Mouse (Mus musculus): ENCODE measurements around the gene Mpl.

Gene Mpl

GRCm38 (mm10) chr4:118427768-118428451 lies 29.4 kb downstream of the Mpl start, which contains the start of gene Elovl1:
Gene Elovl1 (plus strand): TSS chr4:118428093.
- in situ Hi-C loops (cut with MboI, MseI), result no loop called here

GRCm38 (mm10) chr4:118427415-118427767 lies 29.9 kb downstream of the Mpl start:
- in situ Hi-C loops (cut with MboI, MseI), result no loop called here

- in situ Hi-C loops (cut with MboI, MseI), result no loop called here
Observed at GRCm38 (mm10) chr4:118425374-118425773, 31.9 kb downstream of the Mpl start.

DNA sequence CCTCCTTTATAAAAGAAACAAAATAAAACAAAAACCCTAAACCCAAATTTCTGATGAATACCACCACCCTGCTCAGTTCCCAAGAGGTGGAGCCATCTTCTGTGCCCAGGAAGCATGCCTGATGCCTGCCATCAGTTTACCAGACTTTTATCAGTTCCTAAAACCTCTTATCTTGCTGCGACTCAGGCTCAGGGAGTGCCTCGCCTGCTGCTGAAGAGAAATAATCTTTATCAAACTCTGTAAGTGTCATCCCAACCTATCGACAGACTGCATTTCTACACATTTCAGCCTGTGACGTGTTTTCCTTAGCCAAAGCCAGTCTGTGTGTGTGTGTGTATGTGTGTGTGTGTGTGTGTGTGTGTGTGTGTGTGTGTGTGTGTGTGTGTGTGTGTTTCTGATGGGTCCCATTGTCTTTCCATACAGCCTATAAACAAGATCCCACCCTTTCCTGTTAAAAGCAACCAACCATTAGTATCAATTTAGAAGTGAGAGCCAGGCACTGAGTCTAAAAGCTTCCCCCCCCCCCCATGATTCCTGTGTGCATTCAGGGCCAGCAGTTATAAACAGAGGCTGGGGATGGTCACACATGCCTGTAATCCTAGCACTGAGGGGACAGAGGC lies 32.7 kb downstream of the Mpl start:
- in situ Hi-C loops (cut with MboI, MseI), result no loop called here

- in situ Hi-C loops (cut with MboI, MseI), result no loop called here
Observed at GRCm38 (mm10) chr4:118421384-118421783, 35.9 kb downstream of the Mpl start.

DNA sequence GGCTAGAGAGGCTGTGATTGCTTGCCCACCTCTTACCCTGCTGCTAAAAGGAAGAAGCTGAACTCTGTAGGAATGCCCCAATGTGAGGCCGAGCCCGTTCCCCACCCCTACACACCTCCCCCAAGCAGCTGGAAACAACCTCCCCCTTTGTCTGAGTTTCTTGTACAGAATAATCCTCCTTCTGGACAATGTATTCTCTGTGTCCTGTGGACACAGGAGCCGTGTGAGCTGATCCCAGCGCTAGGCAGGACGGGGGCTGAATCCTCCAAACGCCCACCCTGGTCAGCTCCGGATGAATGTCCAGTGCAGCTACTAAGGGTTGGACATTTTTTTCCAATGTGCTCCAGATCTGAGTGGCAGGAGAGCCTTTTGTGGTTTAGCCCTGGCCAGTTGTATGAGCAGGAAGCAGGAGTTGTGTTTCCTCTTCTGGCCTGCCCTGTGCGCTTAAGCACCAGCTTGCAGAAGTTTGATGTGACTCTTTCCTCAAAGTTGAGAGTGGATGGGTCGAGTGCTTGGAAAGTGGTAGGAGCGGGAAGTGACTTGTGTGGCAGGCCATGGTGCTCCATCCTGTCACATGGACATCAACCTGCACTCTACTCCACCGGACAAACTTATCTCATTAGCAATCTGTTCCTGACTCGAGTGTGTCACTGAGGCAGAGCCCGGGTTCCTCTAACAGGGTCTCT lies 40.1 kb downstream of the Mpl start:
- in situ Hi-C loops (cut with MboI, MseI), result no loop called here

DNA sequence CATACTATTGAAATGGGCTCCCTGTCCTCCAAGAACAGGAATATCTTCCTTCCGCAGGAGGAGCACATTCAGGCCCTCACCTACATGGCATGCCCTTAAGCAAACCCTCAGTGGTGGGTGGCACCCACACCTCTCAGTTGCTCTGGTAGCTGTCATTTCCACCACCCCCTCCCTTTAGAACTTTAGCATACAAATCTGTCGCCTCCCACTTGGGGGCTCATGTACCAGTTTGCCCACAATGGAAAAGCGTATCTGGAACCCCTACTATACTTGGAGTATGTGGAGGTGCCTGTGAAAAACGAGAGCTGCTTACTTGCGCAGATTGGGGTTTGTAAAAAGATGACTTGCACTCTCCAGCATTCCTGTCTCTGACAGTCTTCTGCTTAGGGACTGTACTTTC lies 41.0 kb downstream of the Mpl start:
- in situ Hi-C loops (cut with MboI, MseI), result no loop called here

GRCm38 (mm10) chr4:118415779-118416178 lies 41.5 kb downstream of the Mpl start:
- in situ Hi-C loops (cut with MboI, MseI), result no loop called here

DNA sequence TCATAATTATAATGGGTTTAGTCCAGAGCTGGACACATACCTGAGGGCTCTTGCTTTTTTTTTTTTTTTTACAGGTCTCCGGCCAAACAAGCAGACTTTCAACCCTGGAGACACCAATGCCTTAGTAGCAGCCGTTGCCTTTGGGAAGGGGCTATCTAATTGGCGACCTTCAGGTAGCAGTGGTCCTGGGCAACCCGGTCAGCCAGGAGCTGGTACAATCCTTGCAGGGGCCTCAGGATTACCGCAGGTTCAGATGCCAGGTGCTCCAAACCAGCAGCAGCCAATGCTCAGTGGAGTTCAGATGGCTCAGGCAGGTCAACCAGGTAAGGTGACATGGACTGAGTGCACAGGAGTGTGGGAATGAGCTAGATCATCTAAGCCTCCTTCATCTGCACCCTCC lies 43.8 kb downstream of the Mpl start:
- in situ Hi-C loops (cut with MboI, MseI), result no loop called here

GRCm38 (mm10) chr4:118410871-118411270 lies 46.4 kb downstream of the Mpl start:
- in situ Hi-C loops (cut with MboI, MseI), result no loop called here

DNA sequence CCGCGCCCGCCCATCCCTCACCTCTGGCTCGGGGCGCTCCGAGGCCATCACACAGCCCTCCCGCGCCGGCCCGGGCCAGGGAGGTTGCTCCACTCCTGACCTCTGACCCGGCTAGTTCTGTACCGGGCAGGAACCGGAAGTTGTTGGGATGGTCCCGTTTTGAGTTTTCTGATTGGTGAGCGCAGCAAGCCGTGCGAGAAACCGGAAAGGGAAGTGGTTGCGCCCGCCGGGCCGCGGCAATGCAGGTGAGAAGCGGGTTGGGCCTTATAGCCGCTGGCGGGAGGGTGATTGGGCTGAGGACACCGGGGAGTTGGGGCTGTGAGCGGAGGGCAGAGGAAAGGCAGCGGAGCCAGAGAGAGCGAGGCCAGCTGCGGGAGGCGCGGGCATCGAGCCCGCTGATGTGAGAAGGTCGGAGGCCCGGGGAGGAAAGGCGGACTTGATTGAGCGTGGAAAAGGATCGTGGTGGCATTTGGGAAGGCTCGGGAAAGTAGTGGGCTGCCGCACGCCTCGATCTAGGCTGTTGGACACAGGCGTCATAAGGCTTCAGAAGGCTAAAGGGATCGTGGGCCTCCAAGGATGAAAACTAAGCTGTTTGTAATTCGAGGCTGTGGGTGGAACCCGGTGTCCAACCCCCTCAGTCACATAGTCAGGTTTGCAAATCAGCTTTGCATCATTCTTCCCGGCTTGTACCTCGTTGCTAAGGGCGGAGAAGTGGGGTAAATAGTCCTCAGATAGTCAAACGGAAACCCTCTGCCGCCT lies 48.0 kb downstream of the Mpl start, which contains the start of the genes Szt2 and Med8:
TSS of gene Szt2 (minus strand) at position 132 of the 759 bp plus-strand sequence.
TSS of gene Med8 (plus strand) at position 196 of the 759 bp plus-strand sequence.
- in situ Hi-C loops (cut with MboI, MseI), result no loop called here

DNA sequence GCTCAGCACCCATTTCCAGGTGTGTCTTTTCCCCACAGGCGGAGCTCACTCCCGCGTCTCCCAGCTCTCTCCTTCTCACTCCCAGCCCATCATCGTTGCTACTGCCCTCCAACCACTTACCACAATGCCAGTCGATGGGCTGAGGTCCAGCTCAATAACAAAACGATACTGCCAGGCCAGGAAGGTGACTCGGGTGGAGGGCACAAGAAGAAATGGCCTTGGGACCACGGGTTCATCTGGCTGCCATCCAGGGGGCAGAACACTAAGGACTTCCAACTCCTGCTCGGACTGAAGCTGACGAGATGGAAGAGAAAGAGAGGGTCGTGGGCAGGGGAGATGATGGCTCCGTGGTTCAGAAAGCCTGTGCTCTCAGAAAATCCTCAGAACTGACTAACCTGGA lies 54.6 kb downstream of the Mpl start:
- in situ Hi-C loops (cut with MboI, MseI), result no loop called here

DNA sequence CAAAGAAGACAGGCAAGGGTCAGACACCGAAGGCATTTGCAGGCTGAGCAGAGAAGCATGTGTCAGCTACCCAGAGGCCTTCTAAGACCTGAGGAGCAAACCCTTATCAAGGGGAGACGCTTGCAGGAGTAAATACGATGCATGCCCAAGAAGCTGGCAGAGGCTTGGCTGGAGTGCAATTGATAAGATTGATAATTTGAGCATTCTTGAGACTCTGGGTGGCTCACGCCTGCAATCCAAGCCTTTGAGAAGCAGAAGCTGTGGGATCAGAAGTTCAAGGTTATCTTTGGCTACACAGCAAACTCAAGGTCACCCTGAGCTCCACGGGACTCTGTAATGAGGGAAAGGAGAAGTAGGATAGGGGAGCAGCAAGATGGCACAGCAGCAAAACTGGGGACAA lies 55.4 kb downstream of the Mpl start:
- in situ Hi-C loops (cut with MboI, MseI), result no loop called here

- in situ Hi-C loops (cut with MboI, MseI), result no loop called here
Observed at GRCm38 (mm10) chr4:118401421-118401820, 55.9 kb downstream of the Mpl start.

DNA sequence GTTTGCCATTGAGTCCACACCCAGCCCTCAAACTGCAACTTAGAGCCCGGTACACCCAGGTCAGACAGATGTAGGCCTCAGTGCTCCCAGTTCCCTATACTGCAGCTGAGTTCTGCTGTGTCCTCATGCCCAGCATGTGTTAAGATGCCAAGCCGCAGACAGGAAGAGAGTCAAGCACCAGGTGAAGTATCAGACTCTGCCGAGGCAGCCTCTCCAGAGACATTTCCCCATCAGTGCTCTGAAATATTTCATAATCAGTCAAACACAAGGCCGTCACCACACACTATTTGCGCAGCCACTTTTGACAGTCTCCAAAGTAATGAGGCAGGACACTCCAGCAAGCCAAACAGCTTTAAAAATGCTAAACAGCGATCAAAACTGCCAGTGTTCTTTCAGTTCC lies 58.9 kb downstream of the Mpl start:
- in situ Hi-C loops (cut with MboI, MseI), result no loop called here

GRCm38 (mm10) chr4:118396433-118396832 lies 60.9 kb downstream of the Mpl start:
- in situ Hi-C loops (cut with MboI, MseI), result no loop called here

GRCm38 (mm10) chr4:118395289-118395688 lies 62.0 kb downstream of the Mpl start:
- in situ Hi-C loops (cut with MboI, MseI), result no loop called here

DNA sequence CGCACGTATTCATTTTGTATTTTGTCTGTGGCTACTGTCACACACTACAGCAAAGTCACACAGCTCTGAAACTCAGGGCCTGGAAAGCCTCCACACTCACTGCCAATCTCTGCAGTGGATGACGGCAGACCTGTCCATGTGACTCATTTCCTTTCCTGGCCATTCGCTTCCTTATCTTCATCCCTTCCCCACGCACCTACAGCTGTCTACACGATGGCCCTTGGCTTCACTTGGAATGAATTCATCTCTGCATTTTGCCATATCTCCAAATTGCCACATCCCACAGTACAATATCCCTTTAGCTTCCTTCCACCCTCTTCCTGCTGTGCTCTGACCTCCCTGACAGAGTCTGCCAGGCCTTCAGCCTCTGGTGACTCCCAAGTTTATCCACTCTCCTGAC lies 62.8 kb downstream of the Mpl start:
- in situ Hi-C loops (cut with MboI, MseI), result no loop called here
